Mouse (Mus musculus) midbrain, embryonic 10.5 days (tissue): Measurements from ENCODE around the gene Mfsd11. TPM values are rescaled to one million over a fixed set of nuclear protein-coding genes. Genes with fewer than 3 reads are reported as not detected.
A peak's percentile ranks its signal among the peaks of the same experiment; 100 is the strongest.

Source experiments
- DNase-seq: peaks from one replicate; pipeline ENCODE4 v3.0.0-alpha.2; 2017; ENCODE audit warnings: low spot score
- H3K27ac ChIP-seq: fragments of 300-500 bp; sonication (generic); replicated peaks from 2 replicates; pipeline ENCODE4 v1.5.1; 2016; ENCODE audit warnings: mild to moderate bottlenecking
- H3K27me3 ChIP-seq: fragments of 300-500 bp; sonication (generic); 2 replicates; pipeline ENCODE4 v1.6.1; 2016; ENCODE audit warnings: low read depth, mild to moderate bottlenecking; ENCODE audit not compliant: poor library complexity, severe bottlenecking
- H3K36me3 ChIP-seq: fragments of 300-500 bp; sonication (generic); 2 replicates; pipeline ENCODE4 v1.6.1; 2016; ENCODE audit warnings: mild to moderate bottlenecking, moderate library complexity
- H3K4me1 ChIP-seq: fragments of 300-500 bp; sonication (generic); 2 replicates; pipeline ENCODE4 v1.6.1; 2016
- H3K4me3 ChIP-seq: fragments of 300-500 bp; sonication (generic); 2 replicates; pipeline ENCODE4 v1.5.1; 2016; ENCODE audit warnings: mild to moderate bottlenecking, moderate library complexity
- H3K9me3 ChIP-seq: fragments of 300-500 bp; sonication (generic); replicated peaks from 2 replicates; pipeline ENCODE4 v1.6.1; 2016; ENCODE audit warnings: mild to moderate bottlenecking
- WGBS: fragments of 180-500 bp; shearing (Covaris S2); methylation state at CpG from one replicate; pipeline ENCODE4 v1.1.7; 2016; 5-methylcytosine and 5-hydroxymethylcytosine counted together
- polyA plus RNA-seq: library from polyadenylated mRNA; unstranded; fragments of >200 nt; fragmentation: Nextera tagmentation; extraction: Ambion mirVana; gene quantifications from 2 replicates; pipeline ENCODE4 v1.2.1, GENCODE M21; 2016

The Mfsd11 gene
- polyA plus RNA-seq, 1 experiment from 2014 or later = 27.9 TPM

- peaks cover 64% of the 10 kb centered on the region for H3K4me1 ChIP-seq
- H3K27ac ChIP-seq = no peak overlapping the region
- 67% methylated on average over 7 of the region's 7 CpGs for WGBS
- H3K27me3 ChIP-seq = peaks cover 73% of the 10 kb centered on the region
- no peak for DNase-seq
- no peak overlapping the region for H3K4me3 ChIP-seq
- H3K36me3 ChIP-seq = no peaks in the 10 kb centered on the region
- H3K9me3 ChIP-seq = no peaks in the 10 kb centered on the region
Measured at GRCm38 (mm10) chr11:116917361-116917760, 65.1 kb downstream of the Mfsd11 start.

- Histone ChIP-seq H3K4me1 (peaks cover 66% of the 10 kb centered on the region), H3K4me3 (peak within 1 kb of the TSS; percentile 85), H3K27ac (peak within 1 kb of the TSS; percentile 96), H3K9me3 (no peaks in the 10 kb centered on the region), H3K36me3 (peaks cover 6% of the 10 kb centered on the region), H3K27me3 (peaks cover 73% of the 10 kb centered on the region)
- peak; percentile 90 for DNase-seq
- 1% methylated on average over 69 of the region's 90 CpGs for WGBS
Measured at GRCm38 (mm10) chr11:116918323-116919185, 66.3 kb downstream of the Mfsd11 start, which contains the start of gene Mgat5b. Gene Mgat5b, plus strand, starts transcription at chr11:116918863.

- no peak for DNase-seq
- Histone ChIP-seq H3K4me1 (peaks cover 58% of the 10 kb centered on the region), H3K36me3 (peaks cover 14% of the 10 kb centered on the region), H3K27me3 (peaks cover 73% of the 10 kb centered on the region), H3K9me3 (no peaks in the 10 kb centered on the region), H3K27ac (peak overlapping the region; percentile 96), H3K4me3 (peak overlapping the region; percentile 85)
- WGBS = under 1% methylated on average over 52 of the region's 58 CpGs
Measured at GRCm38 (mm10) chr11:116919186-116920020, 67.2 kb downstream of the Mfsd11 start.

- Histone ChIP-seq H3K4me3 (peak overlapping the region; percentile 85), H3K27me3 (peaks cover 64% of the 10 kb centered on the region), H3K4me1 (peaks cover 56% of the 10 kb centered on the region), H3K36me3 (peaks cover 28% of the 10 kb centered on the region), H3K27ac (0 out of 2 replicates have a peak overlapping the region, but pooled peaks have one; percentile 96), H3K9me3 (no peaks in the 10 kb centered on the region)
- 2% methylated on average over 6 of the region's 6 CpGs for WGBS
- DNase-seq = peak; percentile 54
Measured at GRCm38 (mm10) chr11:116920746-116921145, 68.5 kb downstream of the Mfsd11 start.

- 65% methylated on average over 7 of the region's 7 CpGs for WGBS
- Histone ChIP-seq H3K36me3 (peaks cover 40% of the 10 kb centered on the region), H3K4me3 (no peak overlapping the region), H3K27ac (no peak overlapping the region), H3K4me1 (peaks cover 68% of the 10 kb centered on the region), H3K27me3 (peaks cover 51% of the 10 kb centered on the region), H3K9me3 (no peaks in the 10 kb centered on the region)
- DNase-seq = no peak
Measured at GRCm38 (mm10) chr11:116922058-116922457, 69.8 kb downstream of the Mfsd11 start.

Other genes starting within 250 kb of the Mfsd11 start
- 2.5 and 3.3 TPM in 2 replicates for gene Rhbdf2, start 225.4 kb upstream of the Mfsd11 start, polyA plus RNA-seq
- gene Prcd, start 198.9 kb upstream of the Mfsd11 start, polyA plus RNA-seq = 0.65 and 0.77 TPM in 2 replicates
- 2.5 and 2.8 TPM in 2 replicates for gene Cygb, start 198.1 kb upstream of the Mfsd11 start, polyA plus RNA-seq
- not detected in 2 replicates for gene St6galnac1, start 76.9 kb upstream of the Mfsd11 start, polyA plus RNA-seq
- 28.1 and 29.1 TPM in 2 replicates for gene Mxra7, start 24.4 kb upstream of the Mfsd11 start, polyA plus RNA-seq
- gene Mettl23, start 9.2 kb upstream of the Mfsd11 start, polyA plus RNA-seq = 68.5 and 70.3 TPM in 2 replicates
- gene Jmjd6, start 9.0 kb upstream of the Mfsd11 start, polyA plus RNA-seq = 92.5 and 102 TPM in 2 replicates
- gene Srsf2, start 654 bp downstream of the Mfsd11 start, polyA plus RNA-seq = 852 and 895 TPM in 2 replicates
- gene Mgat5b, start 66.4 kb downstream of the Mfsd11 start, polyA plus RNA-seq = 5.5 and 9.5 TPM in 2 replicates